Mouse (Mus musculus) CH12F3 (cell line): ENCODE measurements around the gene Klk12.

Experiments
- in situ Hi-C: fragments of 300-500 bp; cut with MboI; formaldehyde crosslinking; loops from 2 replicates; pipeline ENCODE4 v1.14.3; 2020; ENCODE audit warnings: low sequenced_read_pairs

Klk12 gene

DNA sequence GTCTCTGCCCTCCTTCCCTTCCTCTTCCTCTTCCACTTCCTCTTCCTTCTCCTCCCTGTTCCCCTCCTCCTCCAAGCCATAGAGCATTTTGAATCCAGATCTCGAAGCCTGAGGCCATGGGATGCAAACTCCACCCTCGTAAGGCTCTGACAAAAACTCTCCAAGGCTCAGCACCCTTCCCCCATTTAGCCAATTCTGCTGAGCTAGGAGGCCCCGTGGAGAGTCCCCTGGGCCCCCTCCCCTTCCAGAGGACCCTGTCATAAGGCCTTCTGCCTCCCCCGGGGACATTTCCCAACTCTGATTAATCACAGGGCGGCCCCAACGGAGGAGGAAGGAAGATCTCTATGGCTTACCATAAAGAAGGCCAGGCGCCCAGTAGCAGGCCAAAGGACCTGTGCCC is 22.9 kb downstream of the Klk12 start, which contains the start of gene Klk9:
Klk9 (plus strand) TSS at position 301 of the 400 bp plus-strand sequence.
- in situ Hi-C loops, result no loop called here

DNA sequence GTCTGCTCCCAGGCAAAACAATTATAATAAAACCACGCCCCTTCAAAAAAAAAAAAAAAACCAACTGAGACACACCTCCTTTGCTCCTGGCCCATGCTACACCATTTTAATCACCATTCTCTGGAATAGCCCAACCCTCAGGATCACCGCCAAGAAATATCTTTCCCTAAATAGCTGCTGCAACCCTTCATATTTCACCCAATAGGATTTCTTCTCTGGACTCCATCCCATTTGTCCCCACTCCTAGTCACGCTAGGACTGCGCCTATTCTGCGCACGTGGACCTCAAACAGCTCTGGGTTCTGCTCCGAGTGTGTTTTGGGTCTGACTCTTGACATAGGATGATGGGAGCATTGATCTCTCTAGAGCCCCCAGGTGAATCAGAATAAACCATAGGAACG is 27.7 kb downstream of the Klk12 start:
- in situ Hi-C loops, result no loop called here

DNA sequence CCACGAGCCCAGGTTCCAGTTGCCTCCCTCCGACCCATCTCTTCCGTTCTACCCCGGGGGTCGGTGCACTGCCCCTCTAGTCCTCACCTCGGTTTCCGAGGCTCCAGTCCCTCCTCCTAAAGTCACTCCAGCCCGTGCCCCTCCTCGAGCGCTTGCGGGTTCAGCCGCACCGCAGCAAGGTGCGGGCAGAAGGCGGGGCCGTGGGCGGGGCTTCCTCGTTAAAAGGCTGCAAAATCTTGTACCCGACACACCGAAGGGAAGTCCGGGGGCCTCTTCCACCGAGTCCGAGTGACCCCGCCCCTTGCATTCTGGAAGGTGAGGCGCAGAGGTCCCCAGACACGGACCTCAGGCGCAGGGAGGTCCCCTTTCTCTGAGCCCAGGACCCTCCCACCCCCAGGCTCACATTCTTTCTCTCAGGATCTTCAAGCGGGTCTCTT is 28.7 kb downstream of the Klk12 start, which contains the start of gene Klk8:
Klk8 (plus strand) TSS at position 245 of the 437 bp plus-strand sequence.
- in situ Hi-C loops, result no loop called here

DNA sequence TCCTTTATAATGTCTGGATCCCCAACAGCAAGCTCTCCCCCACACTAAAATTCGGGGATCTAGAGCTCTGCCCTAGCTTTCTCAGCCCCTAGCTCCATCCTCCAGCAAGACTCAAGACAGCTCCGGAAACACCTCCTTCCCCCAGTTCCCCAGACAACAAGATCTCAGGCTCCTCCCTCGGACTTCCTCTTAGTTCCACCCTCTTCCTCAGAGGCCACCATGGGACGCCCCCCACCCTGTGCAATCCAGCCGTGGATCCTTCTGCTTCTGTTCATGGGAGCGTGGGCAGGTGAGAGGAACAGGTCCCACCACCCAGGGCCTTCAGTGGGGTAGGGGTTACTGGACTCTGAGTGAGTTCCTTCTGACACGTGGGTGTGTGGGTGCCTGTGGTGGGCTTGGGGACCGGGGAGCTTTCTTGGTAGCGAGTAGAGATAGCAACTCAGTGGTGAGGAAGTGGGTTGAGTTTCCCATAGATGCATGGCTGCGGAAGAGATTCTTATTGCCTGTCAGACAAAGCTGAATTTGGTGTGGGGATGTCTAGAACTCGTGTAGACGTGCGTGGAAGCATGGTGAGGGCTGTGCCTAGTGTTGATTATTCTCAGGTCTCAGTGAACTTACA is 29.3 kb downstream of the Klk12 start:
- in situ Hi-C loops, result no loop called here

DNA sequence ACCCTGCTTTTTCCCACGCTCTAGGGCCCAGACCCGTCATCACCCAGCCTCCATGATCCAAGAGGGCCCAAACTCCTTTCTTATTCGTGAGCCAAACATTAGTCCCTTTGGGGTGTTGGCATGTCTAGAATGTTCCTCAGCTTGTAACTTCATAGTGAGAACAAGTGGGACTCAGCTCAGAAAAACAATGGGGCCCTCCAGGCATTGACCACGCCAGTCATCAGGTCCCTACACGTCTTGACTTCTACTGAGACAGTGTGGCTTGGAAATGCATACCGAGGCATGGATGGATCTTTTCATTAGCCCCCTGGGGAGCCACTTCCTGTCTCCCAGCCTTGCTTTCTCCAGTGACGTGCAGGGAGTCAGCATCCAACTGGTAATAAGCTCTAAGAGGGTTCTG is 31.2 kb downstream of the Klk12 start:
- in situ Hi-C loops, result no loop called here

DNA sequence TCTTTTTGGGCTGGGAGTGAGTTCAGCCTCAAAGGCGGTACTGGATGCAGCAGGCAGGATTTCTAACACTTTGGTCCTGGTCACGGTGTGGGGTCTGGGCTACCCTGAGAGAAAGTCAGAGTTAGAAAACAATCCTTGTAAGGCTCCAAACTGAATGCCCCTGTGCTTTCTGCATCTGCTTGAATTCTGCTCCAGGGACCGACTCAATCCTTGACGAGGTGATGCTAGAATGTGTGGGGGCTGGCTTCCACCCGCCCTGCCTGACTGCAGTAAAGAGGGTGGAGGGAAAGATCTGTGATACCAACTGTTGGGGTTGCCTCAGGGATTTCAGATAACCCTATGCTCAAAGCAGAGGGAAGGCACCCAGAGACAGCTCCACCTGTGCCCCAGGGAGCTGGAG is 42.3 kb downstream of the Klk12 start, which contains the start of gene Klk7:
Klk7 (plus strand) TSS at position 301 of the 400 bp plus-strand sequence.
- in situ Hi-C loops, result no loop called here

DNA sequence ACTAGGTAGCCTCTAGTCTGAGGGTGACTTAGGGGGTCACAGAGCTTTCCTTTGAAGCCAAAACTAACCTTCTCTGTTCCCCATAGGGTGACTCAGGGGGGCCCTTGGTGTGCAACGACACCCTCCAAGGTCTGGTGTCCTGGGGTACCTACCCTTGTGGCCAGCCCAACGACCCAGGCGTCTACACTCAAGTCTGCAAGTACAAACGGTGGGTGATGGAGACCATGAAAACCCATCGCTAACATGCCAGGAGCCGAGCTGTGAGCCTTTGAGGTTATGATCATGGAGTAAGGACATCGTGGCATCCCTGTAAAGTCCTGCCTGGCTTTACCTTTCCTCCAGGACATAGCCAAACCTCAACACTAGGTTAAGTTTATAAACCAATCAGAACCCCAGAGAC is 46.5 kb downstream of the Klk12 start:
- in situ Hi-C loops, result no loop called here

DNA sequence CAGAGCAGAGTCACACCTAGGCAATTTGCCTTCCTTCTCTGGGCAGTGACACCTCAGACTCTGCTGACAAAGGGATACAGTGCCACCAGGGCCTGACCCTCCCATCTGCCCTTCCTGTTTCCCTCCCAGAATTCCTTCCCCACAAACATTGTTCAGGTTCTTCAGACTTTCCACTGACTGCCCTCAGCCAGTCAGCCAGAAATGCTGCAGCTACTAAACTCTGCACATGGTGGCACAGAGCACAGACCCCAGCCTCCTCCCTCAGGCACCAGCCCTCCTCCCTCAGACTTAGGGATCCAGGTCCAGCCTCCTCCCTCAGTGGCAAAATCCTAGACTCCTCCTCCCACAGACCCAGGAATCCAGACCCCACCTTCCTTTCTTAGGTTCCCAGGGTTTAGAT is 48.0 kb downstream of the Klk12 start:
- in situ Hi-C loops, result no loop called here

DNA sequence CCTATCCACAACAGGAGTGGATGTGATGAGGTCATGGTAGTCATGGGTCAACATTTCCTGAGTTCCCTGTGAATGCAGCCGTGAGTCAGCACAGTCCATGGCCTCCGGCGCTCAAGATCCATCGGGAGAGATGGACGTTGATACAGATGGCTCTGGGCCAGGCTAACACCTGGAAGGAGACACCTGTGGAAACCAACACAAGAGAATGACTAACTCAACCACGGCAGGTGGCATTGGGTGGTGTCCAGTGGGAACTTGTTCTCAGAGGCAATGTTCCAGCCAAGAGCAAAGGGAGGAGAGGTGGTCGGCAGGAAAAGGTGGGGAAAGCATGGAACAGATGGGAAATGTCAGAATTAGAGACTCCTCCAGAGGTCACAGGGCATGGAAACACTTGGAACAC is 52.9 kb downstream of the Klk12 start:
- in situ Hi-C loops, result no loop called here
